Mouse (Mus musculus) stomach, embryonic 14.5 days (tissue): ENCODE measurements around the gene Ptpru. TPM values are rescaled to one million over a fixed set of nuclear protein-coding genes. Genes with fewer than 3 reads are reported as not detected.

Experiments
- ATAC-seq: fragments of 200-750 bp; cut with Nextera tagmentation; 2 replicates; pipeline ENCODE4 v1.8.0; 2017; ENCODE audit warnings: low read depth, moderate TSS enrichment; ENCODE audit not compliant: insufficient number of reproducible peaks, insufficient read depth, low FRiP score
- H3K27ac ChIP-seq: fragments of 300-500 bp; sonication (generic); 2 replicates; pipeline ENCODE4 v1.5.1; 2014; ENCODE audit warnings: mild to moderate bottlenecking, low read length, moderate library complexity, mixed read lengths
- H3K27me3 ChIP-seq: fragments of 300-500 bp; sonication (generic); 2 replicates; pipeline ENCODE4 v1.6.1; 2014; ENCODE audit warnings: low read length, control low read depth, mixed read lengths; ENCODE audit not compliant: control insufficient read depth, insufficient read depth
- H3K36me3 ChIP-seq: fragments of 300-500 bp; sonication (generic); 2 replicates; pipeline ENCODE4 v1.6.1; 2014; ENCODE audit warnings: mild to moderate bottlenecking, control low read depth, low read length, moderate library complexity, mixed read lengths; ENCODE audit not compliant: control insufficient read depth, insufficient read depth
- H3K4me1 ChIP-seq: fragments of 300-500 bp; sonication (generic); 2 replicates; pipeline ENCODE4 v1.6.1; 2014; ENCODE audit warnings: low read length, control low read depth, mixed read lengths; ENCODE audit not compliant: control insufficient read depth, insufficient read depth
- H3K4me2 ChIP-seq: fragments of 300-500 bp; sonication (generic); replicated peaks from 2 replicates; pipeline ENCODE4 v1.6.1; 2014; ENCODE audit warnings: low read depth, low read length, control low read depth
- H3K4me3 ChIP-seq: fragments of 300-500 bp; sonication (generic); 2 replicates; pipeline ENCODE4 v1.5.1; 2014; ENCODE audit warnings: low read depth, low read length, control low read depth
- H3K9ac ChIP-seq: fragments of 300-500 bp; sonication (generic); replicated peaks from 2 replicates; pipeline ENCODE4 v1.6.1; 2014; ENCODE audit warnings: low read depth, mild to moderate bottlenecking, control low read depth, low read length, moderate library complexity, mixed read lengths
- H3K9me3 ChIP-seq: fragments of 300-500 bp; sonication (generic); 2 replicates; pipeline ENCODE4 v1.6.1; 2016; ENCODE audit warnings: low read depth, low read length, control low read depth; ENCODE audit not compliant: control insufficient read depth
- WGBS: fragments of 180-500 bp; shearing (Covaris S2); extraction: QIAGEN DNeasy Blood & Tissue Kit; methylation state at CpG from one replicate; pipeline ENCODE4 v1.1.7; 2014; 5-methylcytosine and 5-hydroxymethylcytosine counted together
- polyA plus RNA-seq: library from polyadenylated mRNA; unstranded; fragments of >200 nt; fragmentation: Nextera tagmentation; extraction: Ambion mirVana; gene quantifications from 2 replicates; pipeline ENCODE4 v1.2.1, GENCODE M21; 2014

Ptpru gene
- polyA plus RNA-seq, 1 experiment from 2014 or later, result 18.0 TPM

DNA sequence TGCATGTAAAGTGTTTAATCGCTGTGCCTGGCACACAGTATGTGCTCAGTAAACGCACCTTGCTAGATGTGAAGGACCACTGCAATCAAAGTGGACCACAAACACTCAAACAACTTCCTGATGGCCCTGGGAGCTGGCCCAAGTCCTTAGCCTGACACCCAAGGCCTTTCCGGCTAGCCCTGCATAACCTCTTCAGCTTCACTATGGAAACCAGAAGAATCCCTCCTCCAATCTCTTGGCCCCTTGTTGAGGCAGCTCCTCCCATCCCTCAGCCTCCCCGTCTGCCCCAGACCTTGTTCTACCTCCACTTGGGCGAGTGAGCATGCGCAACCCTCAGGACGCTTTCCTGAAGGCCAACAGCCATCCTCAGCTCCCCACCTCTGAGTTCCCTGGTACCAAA, 51.3 kb downstream of the Ptpru start:
- no peak overlapping the region for H3K4me2 ChIP-seq
- no peaks in the 10 kb centered on the region for H3K27me3 ChIP-seq
- H3K27ac ChIP-seq, result no peak overlapping the region
- H3K4me3 ChIP-seq, result no peak overlapping the region
- no peak for ATAC-seq
- peaks cover 3% of the 10 kb centered on the region; the same call in 1 of the 2 replicates for H3K4me1 ChIP-seq
- 88% methylated on average over 7 of the region's 7 CpGs for WGBS
- no peak overlapping the region for H3K9ac ChIP-seq
- H3K9me3 ChIP-seq, result no peaks in the 10 kb centered on the region
- H3K36me3 ChIP-seq, result no peaks in the 10 kb centered on the region

DNA sequence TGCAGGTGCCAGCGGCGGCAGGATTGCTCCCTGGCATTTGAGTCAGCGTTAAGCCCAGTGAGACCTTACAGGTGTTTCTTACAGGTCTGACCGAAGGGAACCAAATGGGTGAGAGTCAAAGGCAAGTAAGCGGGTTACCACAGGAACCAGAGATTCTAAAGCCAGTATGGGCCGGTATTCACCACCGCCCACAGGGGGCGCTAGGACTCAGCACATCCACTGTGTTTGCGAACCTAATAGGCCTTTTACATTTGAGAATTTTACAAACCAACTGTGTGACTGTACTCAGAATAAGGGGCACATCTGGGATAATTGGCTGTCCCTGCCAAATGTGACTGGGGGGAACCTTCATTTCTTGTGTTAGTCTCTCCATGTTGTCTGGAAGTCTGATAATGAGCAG, 54.1 kb downstream of the Ptpru start:
- Histone ChIP-seq H3K9me3 (no peaks in the 10 kb centered on the region), H3K27ac (no peak overlapping the region), H3K4me1 (peaks cover 6% of the 10 kb centered on the region; the same call in 1 of the 2 replicates), H3K9ac (no peak overlapping the region), H3K4me3 (no peak overlapping the region), H3K27me3 (no peaks in the 10 kb centered on the region), H3K4me2 (no peak overlapping the region), H3K36me3 (no peaks in the 10 kb centered on the region)
- WGBS, result 17% methylated on average over 9 of the region's 9 CpGs
- no peak for ATAC-seq

DNA sequence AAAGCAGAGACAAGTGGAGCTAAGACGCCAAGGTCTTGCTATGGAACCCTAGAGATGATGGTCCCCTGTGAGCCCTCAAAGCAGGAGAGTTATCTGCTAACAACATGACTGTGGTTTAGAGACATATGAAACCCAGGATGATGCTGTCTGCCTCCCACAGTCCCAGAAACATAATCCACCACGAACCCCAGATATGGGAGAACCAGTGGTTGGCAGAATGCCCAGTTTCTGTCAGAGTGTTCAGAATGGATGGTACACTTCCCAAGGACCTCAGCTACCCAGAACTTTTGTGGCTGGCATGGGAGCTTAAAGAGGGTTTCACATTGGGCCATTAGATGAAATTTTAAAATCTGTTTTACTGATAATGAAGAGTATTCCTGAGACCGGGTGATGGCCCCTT, 57.1 kb downstream of the Ptpru start:
- H3K4me2 ChIP-seq, result no peak overlapping the region
- 33% methylated on average over 3 of the region's 3 CpGs for WGBS
- H3K9ac ChIP-seq, result no peak overlapping the region
- no peaks in the 10 kb centered on the region for H3K36me3 ChIP-seq
- H3K4me1 ChIP-seq, result peaks cover 6% of the 10 kb centered on the region; the same call in 1 of the 2 replicates
- H3K4me3 ChIP-seq, result no peak overlapping the region
- H3K27me3 ChIP-seq, result no peaks in the 10 kb centered on the region
- no peaks in the 10 kb centered on the region for H3K9me3 ChIP-seq
- ATAC-seq, result no peak
- H3K27ac ChIP-seq, result no peak overlapping the region

DNA sequence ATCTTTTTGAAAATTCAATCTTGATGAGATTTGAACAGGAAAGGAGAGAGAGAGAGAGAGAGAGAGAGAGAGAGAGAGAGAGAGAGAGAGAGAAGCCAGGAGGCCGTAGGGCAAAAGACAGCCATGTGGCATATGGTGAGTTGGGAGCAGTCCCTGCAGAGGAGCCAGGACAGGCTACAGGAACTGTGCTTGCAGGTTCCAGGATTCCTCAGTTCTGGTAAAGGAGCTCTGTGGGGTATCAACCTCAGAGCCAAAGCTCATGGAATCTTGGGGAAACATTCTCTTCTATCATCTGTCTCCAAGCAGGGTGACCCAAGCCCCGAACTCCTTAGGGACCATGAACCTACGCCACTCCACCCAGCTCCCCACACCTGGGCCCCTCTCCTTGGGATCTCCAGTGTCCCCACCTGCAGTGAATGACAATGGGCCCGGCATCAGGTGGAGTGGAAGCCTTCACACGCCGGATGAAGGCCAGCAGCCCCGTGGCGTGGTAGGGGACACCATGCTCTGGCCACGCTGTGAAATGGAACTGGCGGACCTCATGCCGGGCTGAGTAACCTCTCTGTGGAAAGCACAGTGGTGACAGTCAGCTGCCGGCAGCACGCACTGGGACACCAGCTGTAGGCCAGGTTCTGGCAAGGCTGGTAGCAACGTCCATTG, 59.3 kb downstream of the Ptpru start:
- WGBS, result 90% methylated on average over 14 of the region's 14 CpGs

DNA sequence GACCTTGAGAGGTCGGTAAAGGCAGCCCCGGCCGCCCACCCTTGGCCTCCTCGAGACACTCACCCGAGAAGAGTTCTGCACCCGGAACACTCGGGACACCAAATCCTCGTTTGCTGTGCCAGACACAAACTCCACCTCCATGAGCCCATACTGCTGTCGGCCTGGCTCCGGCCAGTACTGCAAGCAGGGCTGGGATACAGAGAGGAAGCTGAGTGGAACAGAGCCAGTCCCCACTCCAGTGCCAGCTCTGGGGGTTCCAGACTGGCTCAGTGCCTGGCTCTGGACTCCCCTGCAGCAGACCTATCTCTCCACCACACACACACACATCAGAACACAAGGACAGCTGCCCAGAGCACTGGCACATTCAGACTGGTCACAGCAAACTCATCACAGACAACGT, 66.7 kb downstream of the Ptpru start:
- H3K9me3 ChIP-seq, result no peaks in the 10 kb centered on the region
- H3K4me1 ChIP-seq, result no peaks in the 10 kb centered on the region
- no peaks in the 10 kb centered on the region for H3K36me3 ChIP-seq
- 70% methylated on average over 11 of the region's 11 CpGs for WGBS
- H3K4me2 ChIP-seq, result no peak overlapping the region
- no peaks in the 10 kb centered on the region for H3K27me3 ChIP-seq
- H3K27ac ChIP-seq, result no peak overlapping the region
- ATAC-seq, result no peak
- H3K9ac ChIP-seq, result no peak overlapping the region
- H3K4me3 ChIP-seq, result no peak overlapping the region

More for the DNA sequence above, 59.3 kb downstream of the Ptpru start:
- Histone ChIP-seq H3K9me3 (no peaks in the 10 kb centered on the region), H3K9ac (no peak overlapping the region), H3K4me1 (peaks cover 6% of the 10 kb centered on the region; the same call in 1 of the 2 replicates), H3K4me2 (no peak overlapping the region), H3K4me3 (no peak overlapping the region), H3K27me3 (no peaks in the 10 kb centered on the region), H3K36me3 (no peaks in the 10 kb centered on the region), H3K27ac (no peak overlapping the region)
- no peak for ATAC-seq

DNA sequence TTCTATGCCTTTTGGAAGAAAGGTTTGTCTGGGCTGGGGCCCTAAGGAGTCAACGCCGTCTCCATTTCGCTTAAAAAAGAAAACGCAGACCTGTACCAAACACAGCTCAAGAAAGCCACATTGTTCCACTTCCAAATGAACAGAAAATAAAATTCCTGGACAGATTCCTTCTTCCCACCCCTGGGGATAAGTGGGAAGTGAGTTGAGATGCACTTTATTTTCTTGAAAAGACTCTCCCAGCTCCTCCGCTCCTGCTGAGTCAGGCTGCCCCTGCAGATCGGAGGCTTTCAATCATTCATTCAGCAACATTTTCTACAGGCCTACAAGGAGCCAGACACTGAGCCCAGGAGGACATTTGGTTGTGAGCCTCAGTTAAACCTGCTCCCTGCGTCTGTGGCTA, 74.2 kb downstream of the Ptpru start:
- no peaks in the 10 kb centered on the region for H3K36me3 ChIP-seq
- H3K4me2 ChIP-seq, result no peak overlapping the region
- H3K4me3 ChIP-seq, result no peak overlapping the region
- ATAC-seq, result no peak
- WGBS, result 88% methylated on average over 7 of the region's 7 CpGs
- H3K9me3 ChIP-seq, result no peaks in the 10 kb centered on the region
- H3K4me1 ChIP-seq, result no peaks in the 10 kb centered on the region
- no peak overlapping the region for H3K9ac ChIP-seq
- no peaks in the 10 kb centered on the region for H3K27me3 ChIP-seq
- no peak overlapping the region for H3K27ac ChIP-seq

DNA sequence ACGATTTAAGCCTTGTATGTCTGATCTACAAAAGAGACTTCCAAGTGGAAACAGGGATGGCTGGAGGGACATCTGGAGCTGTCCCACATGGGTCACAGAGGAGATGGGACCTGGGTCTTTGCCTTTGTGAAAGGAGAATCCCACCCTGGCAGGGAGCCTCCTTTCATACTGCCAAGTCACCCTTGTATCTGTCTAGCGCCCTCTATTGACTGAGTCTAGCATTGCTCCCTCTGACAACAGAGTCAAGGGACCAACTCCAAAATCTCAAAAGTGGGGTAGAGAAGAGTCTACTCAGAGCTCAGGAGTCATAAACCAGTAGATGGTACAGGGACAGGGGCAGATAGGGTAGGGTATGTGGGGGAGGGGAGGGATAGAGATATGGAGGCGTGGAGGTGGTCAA, 74.6 kb downstream of the Ptpru start:
- Histone ChIP-seq H3K27me3 (no peaks in the 10 kb centered on the region), H3K4me2 (no peak overlapping the region), H3K4me3 (no peak overlapping the region), H3K27ac (no peak overlapping the region), H3K4me1 (no peaks in the 10 kb centered on the region), H3K9me3 (no peaks in the 10 kb centered on the region), H3K9ac (no peak overlapping the region), H3K36me3 (no peaks in the 10 kb centered on the region)
- ATAC-seq, result no peak
- 68% methylated on average over 3 of the region's 3 CpGs for whole genome bisulfite sequencing

DNA sequence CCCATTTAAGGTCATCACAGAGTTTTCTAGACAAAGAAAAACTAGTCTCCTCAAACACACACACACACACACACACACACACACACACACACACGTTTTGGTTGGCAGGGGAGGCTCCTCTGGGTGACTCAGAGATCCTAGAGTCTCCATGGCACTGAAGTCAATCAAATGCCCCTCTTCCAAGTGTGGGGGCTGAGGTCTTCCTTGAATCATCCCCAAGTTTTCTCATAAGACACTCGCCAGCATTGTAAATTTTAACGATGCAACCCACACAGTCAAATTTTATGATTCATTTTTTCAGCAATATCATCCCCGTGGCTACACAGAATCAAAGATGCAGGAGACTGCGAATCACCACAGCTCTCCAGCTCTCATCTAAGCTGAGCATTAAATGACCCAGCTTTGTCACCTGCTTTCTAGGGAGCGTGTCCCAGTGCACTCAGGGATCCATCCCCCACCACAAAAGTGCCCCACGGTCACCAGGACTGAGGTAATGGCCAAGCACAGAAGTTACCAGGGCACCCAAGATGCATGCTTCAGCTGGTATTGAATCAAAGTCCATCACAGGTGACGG, 75.8 kb downstream of the Ptpru start:
- no peaks in the 10 kb centered on the region for H3K4me1 ChIP-seq
- ATAC-seq, result no peak
- no peaks in the 10 kb centered on the region for H3K36me3 ChIP-seq
- 75% methylated on average over 8 of the region's 8 CpGs for WGBS
- no peak overlapping the region for H3K9ac ChIP-seq
- no peak overlapping the region for H3K27ac ChIP-seq
- no peak overlapping the region for H3K4me3 ChIP-seq
- H3K4me2 ChIP-seq, result no peak overlapping the region
- H3K9me3 ChIP-seq, result no peaks in the 10 kb centered on the region
- H3K27me3 ChIP-seq, result no peaks in the 10 kb centered on the region
